Mouse (Mus musculus): ENCODE measurements around the gene Spata46. TPM values are rescaled to one million over a fixed set of nuclear protein-coding genes. Genes with fewer than 3 reads are reported as not detected.

Spata46 gene
- polyA plus RNA-seq, 1 experiment from 2014 or later = 1.2 TPM

DNA sequence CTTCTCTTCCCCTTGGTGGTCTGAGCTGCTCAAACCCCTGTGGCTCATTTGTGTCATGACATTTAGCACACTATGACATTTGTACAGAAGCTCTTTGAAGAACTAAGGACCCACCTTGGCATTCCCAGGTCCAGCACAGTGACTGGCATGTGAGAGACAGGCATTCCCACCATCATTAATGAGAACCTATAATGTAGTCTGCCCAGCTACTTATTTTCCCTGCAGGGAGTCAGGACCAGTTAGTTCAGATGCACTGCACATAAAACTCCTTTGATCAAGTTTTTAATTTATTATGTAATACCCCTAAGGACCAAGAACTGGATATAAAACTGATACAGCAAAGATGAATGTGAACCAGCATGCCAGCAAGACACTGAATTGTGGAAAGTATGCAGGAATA, 42.5 kb downstream of the Spata46 start:
- no peak overlapping the region for H3K4me3 ChIP-seq (ENCODE audit: low read depth, low read length)
- H3K27ac ChIP-seq (replicated peaks; ENCODE audit: low read depth, low read length) = no peak overlapping the region
- no peaks in the 10 kb centered on the region for H3K9me3 ChIP-seq (ENCODE audit: control insufficient read depth, low read length)
- no peak for ATAC-seq (ENCODE audit: insufficient number of reproducible peaks, low FRiP score, low TSS enrichment, low read depth)
- no peak for DNase-seq (ENCODE audit: low spot score)
- H3K4me2 ChIP-seq (ENCODE audit: low read depth, severe bottlenecking) = no peak overlapping the region
- H3K36me3 ChIP-seq (ENCODE audit: control insufficient read depth, insufficient read depth, low read length) = no peaks in the 10 kb centered on the region
- no peaks in the 10 kb centered on the region for H3K4me1 ChIP-seq (ENCODE audit: control insufficient read depth, insufficient read depth, low read length)
- H3K9ac ChIP-seq (ENCODE audit: low read length) = no peak overlapping the region
- H3K27me3 ChIP-seq (ENCODE audit: control insufficient read depth, insufficient read depth, low read length) = no peaks in the 10 kb centered on the region

DNA sequence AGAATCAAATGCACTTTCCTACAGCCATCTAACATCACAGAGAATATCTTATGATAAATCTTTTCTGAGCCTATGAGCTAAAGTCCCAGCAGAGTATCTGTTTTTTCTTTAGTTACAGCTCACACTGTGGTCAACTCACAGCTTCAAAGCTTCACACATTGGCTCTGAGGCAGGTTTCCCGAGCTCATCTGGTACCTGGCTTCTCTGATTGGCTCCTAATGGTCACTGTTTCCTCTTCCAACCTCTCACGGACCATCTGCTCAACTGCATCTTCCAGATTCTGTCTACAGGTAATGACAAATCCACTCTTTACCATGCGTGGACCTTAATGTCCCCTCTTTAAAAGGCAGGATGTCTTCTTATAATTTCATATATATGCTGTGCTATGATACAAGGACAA, 44.7 kb downstream of the Spata46 start:
- 55% methylated on average over 3 of the region's 3 CpGs for WGBS
- no peaks in the 10 kb centered on the region for H3K27me3 ChIP-seq (ENCODE audit: control insufficient read depth, insufficient read depth, low read length)

DNA sequence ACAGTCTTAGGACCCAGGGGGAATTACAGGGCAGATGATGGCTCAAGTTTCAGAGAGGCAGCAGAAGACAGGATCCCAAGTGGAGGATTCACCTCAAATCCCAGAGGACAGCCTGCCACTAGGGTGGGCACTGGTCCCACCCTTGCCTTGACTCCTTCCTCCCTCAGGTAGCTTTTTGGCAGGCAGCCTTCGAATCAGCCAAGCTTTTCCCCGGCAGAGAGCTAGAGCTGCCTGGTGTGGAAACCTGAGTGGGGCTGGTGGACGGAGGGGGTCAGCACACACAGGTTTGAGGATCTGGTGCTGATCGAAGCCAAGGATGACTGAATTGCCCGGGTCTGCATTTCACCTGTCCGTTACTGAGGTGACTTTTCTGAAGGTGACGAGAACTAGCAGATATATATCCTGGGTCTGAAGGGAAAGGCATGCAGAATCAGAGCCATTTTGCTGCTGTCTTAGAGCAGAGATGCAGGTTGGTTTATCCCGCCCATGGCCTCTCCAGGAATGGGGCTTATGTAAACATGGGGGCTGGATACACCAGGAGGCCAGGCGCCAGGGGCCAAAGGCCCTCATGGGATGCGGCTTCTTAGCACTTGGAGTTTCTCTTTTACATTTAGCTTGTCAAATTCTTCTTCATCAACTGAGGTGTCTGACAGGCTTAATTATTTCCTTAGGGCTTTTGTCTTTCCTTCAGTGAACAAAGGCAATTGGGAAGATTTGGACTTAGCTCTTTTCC, 51.7 kb downstream of the Spata46 start:
- Histone ChIP-seq H3K27me3 (ENCODE audit: control insufficient read depth, insufficient read depth, low read length) (no peaks in the 10 kb centered on the region), H3K9me3 (ENCODE audit: control insufficient read depth, low read length) (no peaks in the 10 kb centered on the region), H3K36me3 (ENCODE audit: control insufficient read depth, insufficient read depth, low read length) (no peaks in the 10 kb centered on the region), H3K4me2 (ENCODE audit: low read depth, severe bottlenecking) (no peak overlapping the region), H3K27ac (replicated peaks; ENCODE audit: low read depth, low read length) (no peak overlapping the region), H3K4me1 (ENCODE audit: control insufficient read depth, insufficient read depth, low read length) (no peaks in the 10 kb centered on the region), H3K4me3 (ENCODE audit: low read depth, low read length) (no peak overlapping the region), H3K9ac (ENCODE audit: low read length) (no peak overlapping the region)
- ATAC-seq (ENCODE audit: insufficient number of reproducible peaks, low FRiP score, low TSS enrichment, low read depth) (no peak), DNase-seq (ENCODE audit: low spot score) (no peak)
- WGBS = 72% methylated on average over 10 of the region's 10 CpGs

More for the DNA sequence above, 44.7 kb downstream of the Spata46 start:
- no peak overlapping the region for H3K27ac ChIP-seq (replicated peaks; ENCODE audit: low read depth, low read length)
- H3K36me3 ChIP-seq (ENCODE audit: control insufficient read depth, insufficient read depth, low read length) = no peaks in the 10 kb centered on the region
- no peak overlapping the region for H3K4me3 ChIP-seq (ENCODE audit: low read depth, low read length)
- DNase-seq (ENCODE audit: low spot score) (no peak), ATAC-seq (ENCODE audit: insufficient number of reproducible peaks, low FRiP score, low TSS enrichment, low read depth) (no peak)
- H3K4me2 ChIP-seq (ENCODE audit: low read depth, severe bottlenecking) = no peak overlapping the region
- no peaks in the 10 kb centered on the region for H3K4me1 ChIP-seq (ENCODE audit: control insufficient read depth, insufficient read depth, low read length)
- H3K9ac ChIP-seq (ENCODE audit: low read length) = no peak overlapping the region
- H3K9me3 ChIP-seq (ENCODE audit: control insufficient read depth, low read length) = no peaks in the 10 kb centered on the region

Other genes with a start within 250 kb of the Spata46 start
- gene Ddr2, start 198.0 kb upstream of the Spata46 start, polyA plus RNA-seq (2014; fragmentation: Nextera tagmentation; extraction: Ambion mirVana) = 104 and 108 TPM in 2 replicates
- 66.6 and 67.0 TPM in 2 replicates for gene Uap1, start 133.8 kb upstream of the Spata46 start, polyA plus RNA-seq (2014; fragmentation: Nextera tagmentation; extraction: Ambion mirVana)
- gene Uhmk1, start 93.4 kb upstream of the Spata46 start, polyA plus RNA-seq (2014; fragmentation: Nextera tagmentation; extraction: Ambion mirVana) = 9.2 and 11.6 TPM in 2 replicates
- gene Sh2d1b2, start 76.1 kb upstream of the Spata46 start, polyA plus RNA-seq (2014; fragmentation: Nextera tagmentation; extraction: Ambion mirVana) = not detected in 2 replicates
- gene Sh2d1b1, start 31.5 kb upstream of the Spata46 start, polyA plus RNA-seq (2014; fragmentation: Nextera tagmentation; extraction: Ambion mirVana) = not detected in 2 replicates
- 2.0 and 2.3 TPM in 2 replicates for gene Gm7694, start 2.5 kb upstream of the Spata46 start, polyA plus RNA-seq (2014; fragmentation: Nextera tagmentation; extraction: Ambion mirVana)